Mouse (Mus musculus): ENCODE data around the gene B3galnt2. TPM values are rescaled to one million over a fixed set of nuclear protein-coding genes. Genes with fewer than 3 reads are reported as not detected.
"Not testable (repeated sequence)": the region's sequence is repeated elsewhere in the genome, so short reads cannot be mapped to it uniquely, and the experiment has no call there.

B3galnt2 gene
- polyA plus RNA-seq, 1 experiment, result 7.1 TPM

DNA sequence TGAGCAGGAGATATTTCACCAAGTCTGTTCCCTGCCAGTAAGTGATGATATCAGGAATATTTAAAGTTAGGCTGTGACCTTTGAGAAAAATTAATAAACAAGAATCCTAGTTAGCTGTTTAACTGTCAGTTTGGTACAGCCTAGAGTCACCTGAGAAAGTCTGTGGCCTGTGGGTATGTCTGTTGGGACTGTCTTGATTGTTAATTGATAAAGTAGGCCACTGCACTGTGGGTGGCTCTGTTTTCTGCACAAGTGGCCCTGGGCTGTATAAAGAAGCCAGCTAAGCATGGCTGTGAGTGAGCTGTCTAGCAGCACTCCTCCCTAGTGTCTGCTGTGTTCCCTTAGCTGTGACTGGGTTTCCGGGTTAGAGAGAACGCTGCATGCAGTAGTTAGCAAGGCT, 34.9 kb downstream of the B3galnt2 start:
- H3K27ac ChIP-seq (replicated peaks; ENCODE audit: low read depth, low read length), result no peak overlapping the region
- no peak overlapping the region for H3K4me3 ChIP-seq (ENCODE audit: insufficient read depth, low read depth, low read length)
- H3K4me1 ChIP-seq (ENCODE audit: control insufficient read depth, insufficient read depth, insufficient read length, low read length), result no peaks in the 10 kb centered on the region

DNA sequence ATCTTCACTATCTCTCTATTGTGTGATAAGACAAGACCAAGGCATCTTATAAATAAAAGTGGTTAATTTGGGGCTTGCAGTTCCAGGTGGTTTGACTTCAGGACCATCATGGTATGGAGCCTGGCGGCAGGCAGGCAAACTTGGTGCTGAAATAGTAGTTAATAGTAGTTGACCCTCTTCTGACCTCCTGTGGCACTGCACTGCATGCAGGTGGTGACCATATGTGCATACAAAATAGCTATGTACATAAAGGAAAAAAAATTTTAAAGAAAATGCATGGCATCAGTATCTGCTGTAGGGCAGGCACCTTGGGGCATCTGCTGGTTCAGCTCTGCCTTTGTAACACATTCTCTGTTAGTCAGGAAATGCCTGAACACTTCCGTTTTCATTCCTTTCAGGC, 36.1 kb downstream of the B3galnt2 start:
- Histone ChIP-seq H3K4me1 (ENCODE audit: control insufficient read depth, insufficient read depth, insufficient read length, low read length) (no peaks in the 10 kb centered on the region), H3K27ac (replicated peaks; ENCODE audit: low read depth, low read length) (no peak overlapping the region)

DNA sequence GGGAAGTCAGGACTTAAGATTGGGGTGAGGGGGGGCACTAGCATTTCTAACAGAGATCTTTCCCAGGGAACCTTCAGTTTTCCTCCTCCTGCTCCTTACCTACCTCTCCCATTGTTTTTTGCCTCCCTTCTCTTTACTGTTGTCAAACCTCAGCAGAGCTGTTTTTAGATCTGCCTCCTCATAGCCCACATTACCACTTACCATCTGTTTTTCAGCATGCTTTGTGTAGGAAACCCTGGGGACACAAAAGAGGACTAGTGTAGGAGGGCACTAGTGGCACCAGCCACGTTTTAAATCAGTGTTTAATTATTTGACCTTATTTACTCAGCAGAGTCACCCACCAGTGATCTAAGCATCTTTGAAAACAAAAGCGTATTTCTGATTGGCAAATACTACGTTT, 38.8 kb downstream of the B3galnt2 start:
- Histone ChIP-seq H3K4me3 (ENCODE audit: insufficient read depth, low read depth, low read length) (no peak overlapping the region), H3K27ac (replicated peaks; ENCODE audit: low read depth, low read length) (no peak overlapping the region), H3K4me1 (ENCODE audit: control insufficient read depth, insufficient read depth, insufficient read length, low read length) (no peaks in the 10 kb centered on the region)

More for the DNA sequence above, 36.1 kb downstream of the B3galnt2 start:
- no peak overlapping the region for H3K4me3 ChIP-seq (ENCODE audit: insufficient read depth, low read depth, low read length)

DNA sequence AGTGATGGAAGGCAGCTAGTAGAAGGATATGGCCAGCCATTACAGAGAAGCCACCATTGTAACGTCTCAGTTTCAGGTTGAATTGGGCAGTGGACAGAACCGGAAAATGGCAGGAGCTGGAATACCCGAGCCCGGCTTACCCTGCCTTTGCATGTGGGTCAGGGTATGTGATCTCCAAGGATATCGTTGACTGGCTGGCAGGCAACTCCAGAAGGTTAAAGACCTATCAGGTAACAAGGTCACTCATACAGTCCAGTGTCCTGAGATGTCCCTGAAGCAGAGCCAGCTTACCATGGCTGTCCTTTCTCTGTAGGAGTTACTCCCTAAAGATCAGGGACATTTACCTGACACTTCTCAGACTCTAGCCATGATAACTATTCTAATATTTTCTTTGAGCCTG, 40.8 kb downstream of the B3galnt2 start:
- Histone ChIP-seq H3K27ac (replicated peaks; ENCODE audit: low read depth, low read length) (no peak overlapping the region), H3K4me1 (ENCODE audit: control insufficient read depth, insufficient read depth, insufficient read length, low read length) (no peaks in the 10 kb centered on the region), H3K4me3 (ENCODE audit: insufficient read depth, low read depth, low read length) (no peak overlapping the region)

DNA sequence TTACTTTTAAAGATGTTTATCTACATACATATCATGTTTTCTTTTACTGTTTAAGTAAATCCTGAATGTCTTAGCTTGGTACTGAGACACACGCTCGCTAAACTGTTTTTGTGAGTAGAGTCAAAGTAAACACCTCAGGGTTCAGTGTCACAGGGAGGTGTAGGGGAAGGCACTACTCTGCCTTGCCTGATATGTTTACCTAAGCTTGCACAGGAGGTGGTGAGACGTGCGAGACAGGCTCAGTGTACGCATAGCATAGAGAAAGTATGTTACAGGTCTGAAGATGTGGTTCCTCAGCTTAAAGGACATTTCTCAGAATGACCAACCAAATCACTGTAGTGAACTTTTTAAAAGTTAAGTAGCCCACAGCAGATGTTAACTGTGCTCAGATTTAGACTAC, 43.2 kb downstream of the B3galnt2 start:
- Histone ChIP-seq H3K4me3 (ENCODE audit: insufficient read depth, low read depth, low read length) (no peak overlapping the region), H3K4me1 (ENCODE audit: control insufficient read depth, insufficient read depth, insufficient read length, low read length) (no peaks in the 10 kb centered on the region), H3K27ac (replicated peaks; ENCODE audit: low read depth, low read length) (no peak overlapping the region)

DNA sequence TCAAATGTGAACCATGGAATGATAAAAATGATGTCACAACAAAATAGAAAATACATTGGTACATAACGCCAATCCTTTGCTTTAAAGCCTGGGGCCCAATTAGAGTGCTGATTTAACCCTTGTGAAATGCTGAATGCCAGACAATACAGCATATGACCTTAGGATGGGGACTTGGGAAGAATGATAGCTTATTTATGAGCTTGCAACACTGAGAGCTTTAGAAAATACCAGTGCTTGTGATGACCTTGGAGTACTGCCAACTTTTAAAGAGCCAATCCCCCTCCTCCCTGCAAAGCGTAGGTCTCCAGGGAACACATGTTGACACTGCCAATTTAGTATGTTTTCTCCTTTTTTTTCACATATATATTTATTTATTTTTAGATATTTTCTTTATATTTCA, 48.4 kb downstream of the B3galnt2 start:
- Histone ChIP-seq H3K27ac (replicated peaks; ENCODE audit: low read depth, low read length) (no peak overlapping the region), H3K4me3 (ENCODE audit: insufficient read depth, low read depth, low read length) (no peak overlapping the region), H3K4me1 (ENCODE audit: control insufficient read depth, insufficient read depth, insufficient read length, low read length) (no peaks in the 10 kb centered on the region)

DNA sequence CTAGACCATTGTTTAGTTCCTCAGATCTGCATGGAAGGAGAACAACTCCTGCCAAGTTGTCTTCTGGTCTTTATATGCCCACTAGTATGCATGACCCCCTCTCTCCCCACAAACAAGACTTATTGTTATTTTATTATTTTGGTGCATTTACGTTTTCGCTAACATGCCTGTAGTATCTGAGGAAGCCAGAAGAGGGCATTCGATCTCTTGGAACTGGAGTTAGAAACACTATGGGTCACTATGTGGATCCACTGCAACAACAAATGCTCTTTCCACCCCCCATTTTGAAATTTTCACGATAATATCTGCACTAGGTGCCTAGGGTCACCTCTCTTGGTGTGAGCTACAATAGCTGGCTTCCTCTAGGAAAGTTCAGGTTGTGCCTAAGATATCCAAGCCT, 49.8 kb downstream of the B3galnt2 start:
- no peak overlapping the region for H3K27ac ChIP-seq (replicated peaks; ENCODE audit: low read depth, low read length)
- no peak overlapping the region for H3K4me3 ChIP-seq (ENCODE audit: insufficient read depth, low read depth, low read length)
- no peaks in the 10 kb centered on the region for H3K4me1 ChIP-seq (ENCODE audit: control insufficient read depth, insufficient read depth, insufficient read length, low read length)

DNA sequence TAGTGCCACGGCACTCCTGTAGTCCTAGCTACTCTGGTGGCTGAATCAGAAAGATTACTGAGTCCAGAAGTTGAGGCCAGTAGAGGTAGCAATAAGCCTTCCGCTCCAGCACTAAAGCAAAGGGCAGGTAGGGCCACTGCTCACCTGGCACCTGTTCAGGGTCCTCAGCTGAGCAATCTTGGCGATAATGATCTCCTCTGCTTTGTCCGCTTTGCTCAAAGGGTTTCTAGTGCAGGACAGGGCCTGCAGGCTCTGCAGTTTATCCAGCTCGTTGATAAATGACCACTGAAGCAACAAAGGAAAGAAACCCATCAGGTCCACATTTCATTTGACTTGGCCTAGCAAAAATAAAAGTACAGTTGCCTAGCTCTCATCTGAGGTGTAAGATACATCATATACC, 50.7 kb downstream of the B3galnt2 start:
- Histone ChIP-seq H3K27ac (replicated peaks; ENCODE audit: low read depth, low read length) (no peak overlapping the region), H3K4me3 (ENCODE audit: insufficient read depth, low read depth, low read length) (no peak overlapping the region), H3K4me1 (ENCODE audit: control insufficient read depth, insufficient read depth, insufficient read length, low read length) (no peaks in the 10 kb centered on the region)

DNA sequence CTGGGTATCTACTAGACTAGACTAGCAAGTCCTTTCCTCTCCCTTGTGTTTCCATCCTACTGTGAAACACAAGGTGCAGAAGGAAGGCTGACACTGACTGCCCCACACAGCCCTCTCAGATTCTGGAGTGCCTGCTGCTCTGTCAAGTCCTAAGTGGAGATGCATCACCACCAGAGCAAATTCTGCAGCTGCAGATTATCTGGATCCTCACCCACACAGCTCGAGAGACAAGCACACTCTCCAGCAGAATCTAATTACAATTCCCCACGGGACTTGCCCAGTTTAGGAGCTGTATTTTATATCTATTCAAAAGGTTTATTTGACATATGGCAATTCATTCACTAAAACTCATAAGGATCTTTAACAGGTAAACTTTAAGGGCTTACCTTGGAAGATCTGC, 51.8 kb downstream of the B3galnt2 start:
- Histone ChIP-seq H3K4me3 (ENCODE audit: insufficient read depth, low read depth, low read length) (no peak overlapping the region), H3K4me1 (ENCODE audit: control insufficient read depth, insufficient read depth, insufficient read length, low read length) (no peaks in the 10 kb centered on the region), H3K27ac (replicated peaks; ENCODE audit: low read depth, low read length) (no peak overlapping the region)

DNA sequence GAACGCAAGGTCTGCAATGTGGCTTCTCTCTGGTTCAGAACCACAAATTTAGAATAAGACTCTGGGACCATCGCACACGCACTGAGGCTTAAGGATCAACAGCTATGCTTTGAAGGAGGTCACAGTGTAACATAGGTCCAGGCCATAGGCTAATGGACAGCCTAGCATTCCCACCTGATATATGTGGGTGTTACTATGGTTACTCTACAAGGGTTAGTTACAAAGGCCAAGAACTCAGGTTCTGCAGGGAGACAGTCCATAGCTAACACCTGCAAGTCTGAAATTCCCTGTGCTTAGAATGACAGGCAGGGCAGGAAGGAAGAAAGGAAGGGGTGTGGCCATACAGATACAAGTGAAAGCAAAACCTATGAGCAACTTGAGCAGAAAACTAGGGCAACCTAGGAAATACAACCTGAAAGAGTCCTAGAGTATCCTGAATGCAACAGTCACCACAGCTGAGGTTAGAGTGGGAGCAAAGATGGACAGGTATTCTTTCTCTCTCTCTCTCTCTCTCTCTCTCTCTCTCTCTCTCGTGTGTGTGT, 57.3 kb downstream of the B3galnt2 start:
- Histone ChIP-seq H3K27ac (replicated peaks; ENCODE audit: low read depth, low read length) (no peak overlapping the region), H3K4me1 (ENCODE audit: control insufficient read depth, insufficient read depth, insufficient read length, low read length) (no peaks in the 10 kb centered on the region), H3K4me3 (ENCODE audit: insufficient read depth, low read depth, low read length) (no peak overlapping the region)

DNA sequence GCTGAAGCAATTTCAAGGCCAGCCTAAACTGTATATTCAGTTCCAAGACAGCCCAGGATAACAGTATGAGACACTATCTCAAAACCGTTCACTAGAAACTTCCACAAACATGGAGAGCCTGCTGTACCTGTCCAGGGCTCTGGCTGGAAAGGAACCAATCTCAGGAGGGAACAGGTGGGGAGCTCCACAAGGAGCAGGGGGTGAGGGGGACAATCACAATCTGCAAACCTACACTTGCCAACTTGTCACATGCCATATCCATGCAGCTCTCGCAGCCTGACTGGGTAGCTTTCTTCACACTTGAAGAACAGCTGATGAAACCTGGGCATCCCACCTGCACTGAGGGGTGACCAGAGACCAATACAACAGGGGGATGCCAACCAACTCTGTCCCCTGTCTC, 59.7 kb downstream of the B3galnt2 start:
- Histone ChIP-seq H3K4me3 (ENCODE audit: insufficient read depth, low read depth, low read length) (no peak overlapping the region), H3K27ac (replicated peaks; ENCODE audit: low read depth, low read length) (no peak overlapping the region), H3K4me1 (ENCODE audit: control insufficient read depth, insufficient read depth, insufficient read length, low read length) (no peaks in the 10 kb centered on the region)

DNA sequence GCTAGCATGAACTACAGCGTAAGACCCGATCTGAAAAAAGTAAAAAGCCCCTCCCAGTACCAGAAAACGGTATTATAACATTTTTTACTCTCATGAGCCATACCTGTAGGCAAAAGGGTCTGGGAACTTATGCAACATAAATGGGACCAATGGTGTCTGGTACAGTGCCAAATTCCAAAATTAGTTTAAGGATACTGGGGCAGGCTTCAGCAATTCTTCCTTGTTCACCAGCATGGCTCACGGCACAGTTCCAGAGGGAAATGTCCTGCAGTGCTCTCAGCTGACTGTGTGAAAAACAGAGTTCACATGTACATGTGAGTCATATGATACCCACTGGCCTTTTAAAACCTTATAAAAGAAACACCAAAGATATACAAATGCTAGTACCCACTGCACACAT, 60.3 kb downstream of the B3galnt2 start:
- Histone ChIP-seq H3K4me1 (ENCODE audit: control insufficient read depth, insufficient read depth, insufficient read length, low read length) (no peaks in the 10 kb centered on the region), H3K27ac (replicated peaks; ENCODE audit: low read depth, low read length) (no peak overlapping the region), H3K4me3 (ENCODE audit: insufficient read depth, low read depth, low read length) (no peak overlapping the region)

DNA sequence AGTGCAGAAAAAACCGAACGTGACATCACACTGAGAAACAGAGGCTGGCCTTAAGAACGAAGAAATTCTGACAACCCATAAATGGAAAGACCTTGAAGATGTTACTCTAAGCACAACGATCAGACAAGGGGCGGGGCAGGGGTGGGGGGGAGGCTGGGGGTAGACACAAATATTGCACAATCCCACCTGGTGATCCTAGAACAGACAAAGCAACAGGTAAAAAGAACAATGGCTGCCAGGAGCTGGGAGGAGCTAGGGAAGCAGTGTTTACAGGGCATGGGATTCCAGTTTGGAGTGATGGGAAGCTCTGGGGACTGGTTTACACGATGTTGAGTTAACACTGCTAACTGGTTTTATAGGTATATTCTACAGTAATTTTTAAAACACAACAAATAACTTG, 61.3 kb downstream of the B3galnt2 start:
- Histone ChIP-seq H3K4me1 (ENCODE audit: control insufficient read depth, insufficient read depth, insufficient read length, low read length) (no peaks in the 10 kb centered on the region), H3K27ac (replicated peaks; ENCODE audit: low read depth, low read length) (no peak overlapping the region), H3K4me3 (ENCODE audit: insufficient read depth, low read depth, low read length) (no peak overlapping the region)

DNA sequence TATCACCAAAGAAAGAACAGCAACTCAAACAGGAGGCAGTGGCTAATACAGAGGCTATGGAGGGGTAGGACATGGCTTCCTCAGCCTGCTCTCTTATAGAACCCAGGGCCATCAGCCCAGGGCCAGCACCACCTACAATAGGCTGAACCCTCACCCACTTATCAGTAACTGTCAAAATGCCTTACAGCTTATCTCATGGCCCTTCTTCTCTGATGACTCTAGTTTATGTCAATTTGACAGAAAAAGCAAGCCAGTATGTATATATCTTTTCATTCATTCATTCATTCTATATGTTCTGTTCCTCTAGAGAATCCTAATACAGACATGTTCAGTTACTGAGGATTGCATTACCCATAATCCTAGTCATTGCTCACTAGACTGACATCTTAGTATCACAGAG, 64.0 kb downstream of the B3galnt2 start:
- no peak overlapping the region for H3K27ac ChIP-seq (replicated peaks; ENCODE audit: low read depth, low read length)
- H3K4me1 ChIP-seq (ENCODE audit: control insufficient read depth, insufficient read depth, insufficient read length, low read length), result no peaks in the 10 kb centered on the region
- H3K4me3 ChIP-seq (ENCODE audit: insufficient read depth, low read depth, low read length), result no peak overlapping the region

DNA sequence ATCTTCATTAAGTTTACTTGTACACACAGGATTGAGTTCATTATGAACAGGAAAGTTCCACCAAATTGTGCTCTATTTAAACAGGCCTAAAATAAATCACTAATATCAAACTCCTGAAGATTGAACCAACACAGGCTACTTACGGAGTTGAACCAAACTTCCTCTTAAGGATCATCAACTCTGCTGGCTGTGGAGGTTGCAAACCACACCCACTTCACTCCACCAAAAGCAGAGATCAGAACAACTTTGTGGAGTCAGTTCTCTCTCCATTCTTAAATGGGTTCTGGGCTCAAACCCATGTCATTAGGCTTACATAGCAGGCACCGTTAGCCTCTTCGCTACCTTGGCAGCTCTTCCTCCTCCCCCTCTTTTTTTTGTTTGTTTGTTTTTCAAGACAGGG, 64.6 kb downstream of the B3galnt2 start:
- Histone ChIP-seq H3K4me3 (ENCODE audit: insufficient read depth, low read depth, low read length) (no peak overlapping the region), H3K4me1 (ENCODE audit: control insufficient read depth, insufficient read depth, insufficient read length, low read length) (no peaks in the 10 kb centered on the region), H3K27ac (replicated peaks; ENCODE audit: low read depth, low read length) (no peak overlapping the region)

DNA sequence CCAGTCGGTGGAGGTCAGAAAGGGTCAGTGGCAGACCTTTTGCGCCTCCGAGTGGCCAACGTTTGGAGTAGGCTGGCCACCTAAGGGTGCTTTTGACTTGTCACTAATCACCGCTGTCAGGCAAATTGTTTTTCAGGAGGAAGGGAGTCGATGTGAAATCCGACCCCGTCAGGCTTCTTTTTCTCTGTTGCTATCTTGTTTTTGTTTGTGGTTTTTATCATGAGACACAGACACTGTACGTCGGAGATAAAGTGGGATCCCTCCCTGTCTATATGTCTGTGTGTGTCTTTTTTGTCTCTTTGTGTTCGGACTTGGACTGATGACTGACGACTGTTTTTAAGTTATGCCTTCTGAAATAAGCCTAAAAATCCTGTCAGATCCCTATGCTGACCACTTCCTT, 67.1 kb downstream of the B3galnt2 start:
- not testable (repeated sequence) for H3K4me1 ChIP-seq (ENCODE audit: control insufficient read depth, insufficient read depth, insufficient read length, low read length); H3K4me3 ChIP-seq (ENCODE audit: insufficient read depth, low read depth, low read length); H3K27ac ChIP-seq (replicated peaks; ENCODE audit: low read depth, low read length)

DNA sequence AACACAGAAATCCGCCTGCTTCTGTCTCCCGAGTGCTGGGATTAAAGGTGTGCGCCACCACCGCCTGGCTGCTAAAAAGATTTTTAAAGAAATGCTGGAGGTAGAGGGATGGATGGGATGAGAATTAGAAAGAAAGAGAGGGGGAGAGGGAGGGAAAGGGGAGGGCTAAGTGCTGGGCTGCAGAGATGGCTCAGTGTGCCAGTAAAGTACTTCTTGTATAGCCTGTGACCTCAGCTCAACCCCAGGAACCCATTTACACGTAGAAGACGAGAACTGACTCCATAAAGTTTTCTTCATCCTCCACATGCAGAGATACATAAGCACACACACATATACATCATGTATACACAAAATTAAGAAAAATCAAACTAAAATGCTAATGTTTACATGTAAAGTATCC, 71.3 kb downstream of the B3galnt2 start:
- Histone ChIP-seq H3K4me1 (ENCODE audit: control insufficient read depth, insufficient read depth, insufficient read length, low read length) (no peaks in the 10 kb centered on the region), H3K4me3 (ENCODE audit: insufficient read depth, low read depth, low read length) (no peak overlapping the region), H3K27ac (replicated peaks; ENCODE audit: low read depth, low read length) (no peak overlapping the region)
